Mouse (Mus musculus) kidney, embryonic 16.5 days (tissue): ENCODE measurements around the gene Gm13539. TPM values are rescaled to one million over a fixed set of nuclear protein-coding genes. Genes with fewer than 3 reads are reported as not detected.
A peak's percentile ranks its signal among the peaks of the same experiment; 100 is the strongest.
"Not testable (repeated sequence)": the region's sequence is repeated elsewhere in the genome, so short reads cannot be mapped to it uniquely, and the experiment has no call there.

Experiments
- ATAC-seq: fragments of 200-750 bp; cut with Nextera tagmentation; 2 replicates; pipeline ENCODE4 v1.8.0; 2017; ENCODE audit warnings: moderate TSS enrichment; ENCODE audit not compliant: low FRiP score, low TSS enrichment
- H3K27ac ChIP-seq: fragments of 300-500 bp; sonication (generic); 2 replicates; pipeline ENCODE4 v1.5.1; 2014; ENCODE audit warnings: low read length
- H3K27me3 ChIP-seq: fragments of 300-500 bp; sonication (generic); 2 replicates; pipeline ENCODE4 v1.6.1; 2014; ENCODE audit warnings: low read length, control low read depth, mixed read lengths; ENCODE audit not compliant: insufficient read depth
- H3K36me3 ChIP-seq: fragments of 300-500 bp; sonication (generic); 2 replicates; pipeline ENCODE4 v1.6.1; 2014; ENCODE audit warnings: low read length, control low read depth, mixed read lengths; ENCODE audit not compliant: insufficient read depth
- H3K4me1 ChIP-seq: fragments of 300-500 bp; sonication (generic); 2 replicates; pipeline ENCODE4 v1.6.1; 2014; ENCODE audit warnings: low read length, control low read depth, mixed read lengths; ENCODE audit not compliant: insufficient read depth
- H3K4me2 ChIP-seq: fragments of 300-500 bp; sonication (generic); replicated peaks from 2 replicates; pipeline ENCODE4 v1.6.1; 2014; ENCODE audit warnings: low read depth, low read length
- H3K4me3 ChIP-seq: fragments of 300-500 bp; sonication (generic); 2 replicates; pipeline ENCODE4 v1.5.1; 2014; ENCODE audit warnings: mild to moderate bottlenecking, low read length
- H3K9ac ChIP-seq: fragments of 300-500 bp; sonication (generic); replicated peaks from 2 replicates; pipeline ENCODE4 v1.6.1; 2014; ENCODE audit warnings: low read length
- H3K9me3 ChIP-seq: fragments of 300-500 bp; sonication (generic); 2 replicates; pipeline ENCODE4 v1.6.1; 2016; ENCODE audit warnings: low read length, control low read depth
- WGBS: fragments of 180-500 bp; shearing (Covaris S2); extraction: QIAGEN DNeasy Blood & Tissue Kit; methylation state at CpG from one replicate; pipeline ENCODE4 v1.1.7; 2014; 5-methylcytosine and 5-hydroxymethylcytosine counted together
- polyA plus RNA-seq: library from polyadenylated mRNA; unstranded; fragments of >200 nt; fragmentation: Nextera tagmentation; extraction: Ambion mirVana; gene quantifications from 2 replicates; pipeline ENCODE4 v1.2.1, GENCODE M21; 2015

The Gm13539 gene
- polyA plus RNA-seq, 1 experiment from 2014 or later, result not detected

DNA sequence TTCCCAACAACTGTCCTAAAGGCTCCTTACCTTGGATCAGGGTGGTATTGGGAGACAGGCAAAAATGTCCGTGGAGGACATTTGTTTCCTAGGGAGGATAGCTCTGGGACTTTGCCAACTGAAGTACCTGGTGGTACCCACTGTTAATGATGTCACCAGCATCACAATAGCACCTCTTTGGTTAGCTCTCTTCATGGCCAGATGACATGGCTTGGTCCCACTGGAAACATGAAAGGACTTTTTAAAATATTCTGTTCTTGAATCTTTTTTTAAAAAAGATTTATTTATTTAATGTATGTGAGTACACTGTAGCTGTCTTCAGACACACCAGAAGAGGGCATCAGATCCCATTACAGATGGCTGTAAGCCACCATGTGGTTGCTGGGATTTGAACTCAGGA is 33.7 kb downstream of the Gm13539 start, which contains the start of gene Glt6d1:
Gene Glt6d1 (minus strand): TSS at position 101 of the 400 bp plus-strand sequence.
- ATAC-seq, H3K27me3 ChIP-seq, H3K4me1 ChIP-seq, H3K36me3 ChIP-seq, H3K4me2 ChIP-seq, H3K4me3 ChIP-seq, H3K9me3 ChIP-seq, H3K9ac ChIP-seq, H3K27ac ChIP-seq: not testable (repeated sequence)
- WGBS, result 61% methylated on average over 1 of the region's 1 CpGs

DNA sequence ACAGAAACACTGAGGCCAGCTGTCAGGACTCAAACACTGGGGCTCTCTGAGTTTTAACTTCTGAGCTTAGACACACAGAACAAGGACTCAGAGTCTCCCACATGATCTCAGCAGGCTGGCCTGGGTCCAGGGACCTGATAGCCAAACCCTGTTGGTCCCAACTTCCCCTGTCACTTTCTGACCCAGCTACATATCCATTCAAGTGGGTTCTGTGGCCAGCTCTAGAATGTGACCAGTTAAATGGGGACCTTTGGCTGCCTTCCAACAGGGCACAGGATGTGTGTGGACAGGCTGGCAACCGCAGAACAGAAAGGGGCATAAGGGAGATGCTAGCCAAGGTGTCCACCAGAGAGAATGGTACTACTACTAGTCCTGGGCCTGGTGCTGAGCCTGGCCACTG is 40.7 kb downstream of the Gm13539 start, which contains the start of gene Lcn9:
Gene Lcn9 (plus strand): TSS at position 348 of the 400 bp plus-strand sequence.
- no peaks in the 10 kb centered on the region for H3K4me1 ChIP-seq
- H3K36me3 ChIP-seq, result no peaks in the 10 kb centered on the region
- H3K27ac ChIP-seq, result no peak within 1 kb of the TSS
- WGBS, result 90% methylated on average over 1 of the region's 1 CpGs
- H3K27me3 ChIP-seq, result no peaks in the 10 kb centered on the region
- H3K9me3 ChIP-seq, result no peaks in the 10 kb centered on the region
- H3K9ac ChIP-seq, result no peak within 1 kb of the TSS
- no peak within 1 kb of the TSS for H3K4me3 ChIP-seq
- H3K4me2 ChIP-seq, result no peak within 1 kb of the TSS
- no peak for ATAC-seq

DNA sequence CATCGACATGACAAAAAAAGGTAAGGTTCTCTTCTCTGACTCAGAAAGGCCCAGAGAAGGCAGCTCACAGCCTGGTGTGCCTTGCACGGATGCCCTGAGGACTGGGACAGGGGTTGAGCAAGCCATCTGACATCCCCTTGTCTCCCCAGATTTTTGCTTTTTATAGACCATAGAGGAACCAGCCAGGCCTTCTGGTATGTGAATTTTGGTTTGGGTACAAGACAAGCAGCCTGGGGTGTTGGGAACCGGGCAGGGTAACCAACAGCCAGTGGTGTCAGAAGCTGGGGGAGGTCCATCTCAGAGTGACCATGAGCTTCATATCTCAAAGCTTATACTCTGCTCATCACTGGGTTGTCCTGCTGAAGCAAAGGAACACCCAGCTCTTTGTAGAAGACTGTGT is 42.7 kb downstream of the Gm13539 start:
- 88% methylated on average over 3 of the region's 3 CpGs for WGBS
- no peak for ATAC-seq
- Histone ChIP-seq H3K27ac (no peak overlapping the region), H3K9ac (no peak overlapping the region), H3K4me1 (no peaks in the 10 kb centered on the region), H3K4me3 (no peak overlapping the region), H3K9me3 (no peaks in the 10 kb centered on the region), H3K27me3 (no peaks in the 10 kb centered on the region), H3K36me3 (no peaks in the 10 kb centered on the region), H3K4me2 (no peak overlapping the region)

DNA sequence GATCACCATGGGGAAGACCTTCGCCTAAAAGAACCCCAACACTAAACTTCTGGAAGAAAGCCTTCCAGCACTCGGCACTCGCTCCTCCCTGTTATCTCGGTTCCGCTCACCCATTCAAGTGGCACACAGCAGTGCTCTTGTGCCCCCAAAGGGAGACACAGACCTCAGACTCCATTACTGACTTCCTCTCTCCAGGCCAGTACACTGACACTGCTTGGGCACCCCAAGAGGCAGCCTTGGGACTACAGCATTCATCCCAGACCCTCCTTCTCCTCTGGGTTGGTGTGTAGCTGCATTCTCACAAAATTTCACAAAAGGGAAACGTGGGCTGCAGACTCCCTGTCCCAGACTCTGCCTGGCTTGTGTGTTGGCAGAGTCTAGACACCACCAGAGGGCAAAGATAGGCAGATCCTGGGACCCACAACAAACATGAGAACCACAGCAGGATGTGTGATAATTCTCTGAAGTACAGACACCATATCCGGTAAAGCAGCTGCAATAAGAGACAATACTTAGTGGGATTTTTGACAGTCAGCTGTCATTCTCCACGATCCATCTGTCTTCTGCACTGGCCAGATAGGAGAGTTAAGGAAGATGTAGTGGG is 46.4 kb downstream of the Gm13539 start:
- WGBS, result 82% methylated on average over 8 of the region's 8 CpGs

DNA sequence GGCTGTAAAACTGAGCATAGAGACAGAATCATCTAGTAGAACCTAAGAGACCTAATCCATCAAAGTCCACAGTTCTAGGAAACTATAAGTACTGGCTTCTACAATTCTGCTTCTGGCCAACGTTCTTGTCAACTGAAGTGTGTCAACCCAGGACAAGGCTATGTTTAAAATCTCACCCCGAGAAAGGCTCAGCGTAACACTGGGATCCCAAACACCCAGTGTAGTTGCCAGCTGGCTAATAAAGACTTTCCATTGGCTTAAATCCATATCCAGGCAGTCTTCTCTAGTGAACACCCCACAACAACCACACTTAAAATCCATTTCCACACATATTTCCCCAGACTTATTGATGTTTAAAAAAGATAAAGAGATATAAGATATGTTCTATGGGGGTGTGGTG is 48.7 kb downstream of the Gm13539 start:
- Histone ChIP-seq H3K9ac (no peak overlapping the region), H3K4me1 (no peaks in the 10 kb centered on the region), H3K9me3 (no peaks in the 10 kb centered on the region), H3K36me3 (no peaks in the 10 kb centered on the region), H3K4me3 (no peak overlapping the region), H3K4me2 (no peak overlapping the region), H3K27me3 (no peaks in the 10 kb centered on the region), H3K27ac (no peak overlapping the region)
- ATAC-seq, result no peak
- WGBS, result 84% methylated on average over 3 of the region's 3 CpGs

More for the DNA sequence above, 46.4 kb downstream of the Gm13539 start:
- Histone ChIP-seq H3K36me3 (no peaks in the 10 kb centered on the region), H3K9me3 (no peaks in the 10 kb centered on the region), H3K9ac (no peak overlapping the region), H3K4me1 (no peaks in the 10 kb centered on the region), H3K4me2 (no peak overlapping the region), H3K27me3 (no peaks in the 10 kb centered on the region), H3K4me3 (no peak overlapping the region), H3K27ac (no peak overlapping the region)
- no peak for ATAC-seq

DNA sequence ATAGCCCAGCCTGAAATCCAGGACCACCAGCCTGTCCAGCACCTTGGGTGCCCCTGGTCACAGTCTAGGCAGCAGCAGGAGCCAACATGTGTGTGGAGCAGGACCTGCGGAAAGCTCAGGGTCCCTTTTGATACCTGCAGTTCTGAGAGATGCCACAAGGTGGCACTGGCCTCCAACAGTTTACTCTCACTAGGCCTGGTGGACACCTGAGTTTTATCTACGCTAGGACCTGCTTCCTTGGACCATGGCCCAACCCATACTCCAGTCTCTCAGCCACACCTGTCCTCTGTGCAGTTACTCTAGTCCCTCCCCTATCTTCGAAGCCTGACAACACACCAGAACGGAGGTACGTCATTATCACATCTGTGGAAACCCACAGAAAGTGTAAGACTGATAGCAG is 54.2 kb downstream of the Gm13539 start:
- no peaks in the 10 kb centered on the region for H3K36me3 ChIP-seq
- H3K9me3 ChIP-seq, result no peaks in the 10 kb centered on the region
- H3K9ac ChIP-seq, result no peak overlapping the region
- no peak overlapping the region for H3K4me2 ChIP-seq
- no peak overlapping the region for H3K27ac ChIP-seq
- no peaks in the 10 kb centered on the region for H3K27me3 ChIP-seq
- 49% methylated on average over 5 of the region's 5 CpGs for WGBS
- peak; percentile 84 for ATAC-seq
- no peak overlapping the region for H3K4me3 ChIP-seq
- H3K4me1 ChIP-seq, result no peaks in the 10 kb centered on the region

Other genes with a start within 250 kb of the Gm13539 start
- 40.6 and 43.6 TPM in 2 replicates for gene Traf2, start 235.3 kb upstream of the Gm13539 start, polyA plus RNA-seq
- 372 and 373 TPM in 2 replicates for gene Edf1, start 224.4 kb upstream of the Gm13539 start, polyA plus RNA-seq
- gene Mamdc4, start 207.4 kb upstream of the Gm13539 start, polyA plus RNA-seq, result 12.2 and 14.7 TPM in 2 replicates
- gene Phpt1, start 207.0 kb upstream of the Gm13539 start, polyA plus RNA-seq, result 193 and 206 TPM in 2 replicates
- gene Ajm1, start 200.5 kb upstream of the Gm13539 start, polyA plus RNA-seq, result 0.18 and 0.22 TPM in 2 replicates
- gene Rabl6, start 173.7 kb upstream of the Gm13539 start, polyA plus RNA-seq, result 69.8 and 73.9 TPM in 2 replicates
- gene Ccdc183, start 164.6 kb upstream of the Gm13539 start, polyA plus RNA-seq, result 0.27 and 0.33 TPM in 2 replicates
- gene Tmem141, start 160.3 kb upstream of the Gm13539 start, polyA plus RNA-seq, result 36.1 and 37.6 TPM in 2 replicates
- 2.6 and 3.2 TPM in 2 replicates for gene Fcna, start 154.2 kb upstream of the Gm13539 start, polyA plus RNA-seq
- gene Lcn8, start 129.1 kb upstream of the Gm13539 start, polyA plus RNA-seq, result not detected in 2 replicates
- gene Lcn5, start 124.3 kb upstream of the Gm13539 start, polyA plus RNA-seq, result not detected in 2 replicates
- gene Lcn6, start 105.5 kb upstream of the Gm13539 start, polyA plus RNA-seq, result not detected in 2 replicates
- not detected in 2 replicates for gene Lcn10, start 99.5 kb upstream of the Gm13539 start, polyA plus RNA-seq
- 0.24 TPM in 1 of 2 replicates, not detected in the other for gene Obp2a, start 82.2 kb upstream of the Gm13539 start, polyA plus RNA-seq
- gene Bmyc, start 75.5 kb upstream of the Gm13539 start, polyA plus RNA-seq, result 89.0 and 91.6 TPM in 2 replicates
- gene Obp2b, start 45.2 kb upstream of the Gm13539 start, polyA plus RNA-seq, result not detected in 2 replicates
- not detected in 2 replicates for gene Lcn3, start 16.7 kb upstream of the Gm13539 start, polyA plus RNA-seq
- not detected in 2 replicates for gene Lcn11, start 5.2 kb upstream of the Gm13539 start, polyA plus RNA-seq
- gene Glt6d1, start 33.6 kb downstream of the Gm13539 start, polyA plus RNA-seq, result not detected in 2 replicates
- not detected in 2 replicates for gene Lcn9, start 40.9 kb downstream of the Gm13539 start, polyA plus RNA-seq
- gene Sohlh1, start 65.0 kb downstream of the Gm13539 start, polyA plus RNA-seq, result 0.24 TPM in 1 of 2 replicates, not detected in the other
- 0.74 and 0.91 TPM in 2 replicates for gene Kcnt1, start 81.5 kb downstream of the Gm13539 start, polyA plus RNA-seq
- 9.2 and 10.2 TPM in 2 replicates for gene Camsap1, start 201.0 kb downstream of the Gm13539 start, polyA plus RNA-seq
- gene Ubac1, start 239.5 kb downstream of the Gm13539 start, polyA plus RNA-seq, result 83.6 and 88.5 TPM in 2 replicates